12 mouse cellular contexts compared by ENCODE assay signal in the genomic region with DNA sequence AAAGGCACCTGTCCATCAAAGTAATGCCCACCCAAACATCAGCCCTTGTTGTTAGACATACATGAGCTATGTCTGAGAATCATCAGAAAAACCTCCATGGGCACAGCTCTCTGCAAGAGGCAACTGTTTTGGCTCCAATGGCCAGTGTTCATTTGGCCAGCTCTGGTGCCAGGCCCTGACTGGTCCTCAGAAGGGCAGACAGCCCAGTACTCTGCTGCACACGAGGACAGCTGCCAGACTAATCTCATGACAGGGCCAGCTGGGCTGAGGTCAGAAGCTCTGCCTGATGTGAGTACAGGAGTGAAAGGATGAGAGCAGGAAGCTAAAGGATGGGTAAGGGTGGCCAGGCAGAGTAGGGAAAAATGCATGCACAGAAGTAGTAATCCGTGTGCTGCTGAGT. TPM values are rescaled to one million over a fixed set of nuclear protein-coding genes. Genes with fewer than 3 reads are reported as not detected.
A peak's percentile ranks its signal among the peaks of the same experiment; 100 is the strongest.
DNase-seq lines count a peak whose midpoint lies in the region; ATAC-seq and TF ChIP-seq lines count a peak whose summit lies in the region.
"Had no signal": no experiment of that assay in that cellular context is flagged by ENCODE, and none has a peak within 500 bp of the region (broad histone marks: within the 10 kb centered on the region; RNA-seq: fewer than 3 reads in every experiment).

No protein-coding gene starts in this region.

- no peak for TF ChIP-seq POLR2A in kidney, adult 2 months (IDR thresholded peaks at IDR 0.05; ENCODE audit: low read depth, low read length)

- WGBS in kidney, adult 2 months = 63% methylated on average over 2 of the region's 2 CpGs
- 83% methylated on average over 2 of the region's 2 CpGs for WGBS in forebrain, embryonic 10.5 days

- no peak overlapping the region for H3K27ac ChIP-seq in kidney, adult 2 months (ENCODE audit: insufficient read depth, low read depth, low read length)
- no peak overlapping the region for H3K27ac ChIP-seq in forebrain, embryonic 10.5 days
- H3K27ac ChIP-seq: heart, embryonic 13.5 days; midbrain, embryonic 15.5 days had no signal

- 0 out of 2 replicates have a peak, but pooled peaks have one; percentile 0 for ATAC-seq in erythroid progenitor cell, adult 5-6 weeks (replicated peaks; ENCODE audit: low FRiP score, poor library complexity, severe bottlenecking)
- ATAC-seq: midbrain, embryonic 15.5 days had no signal

- no peaks in the 10 kb centered on the region for H3K4me1 ChIP-seq in kidney, adult 2 months (ENCODE audit: control insufficient read depth, insufficient read depth, low read length)
- peaks cover 10% of the 10 kb centered on the region for H3K4me1 ChIP-seq in forebrain, embryonic 10.5 days
- H3K4me1 ChIP-seq: midbrain, embryonic 15.5 days had no signal

- H3K27me3 ChIP-seq in kidney, adult 2 months (replicated peaks; ENCODE audit: control insufficient read depth, insufficient read depth, low read length) = no peaks in the 10 kb centered on the region
- no peaks in the 10 kb centered on the region for H3K27me3 ChIP-seq in forebrain, embryonic 10.5 days (ENCODE audit: poor library complexity, severe bottlenecking)
- H3K27me3 ChIP-seq: heart, embryonic 13.5 days; midbrain, embryonic 15.5 days had no signal

- H3K36me3 ChIP-seq in kidney, adult 2 months (ENCODE audit: control insufficient read depth, insufficient read depth, low read length) = no peaks in the 10 kb centered on the region
- peaks cover 50% of the 10 kb centered on the region for H3K36me3 ChIP-seq in forebrain, embryonic 10.5 days (replicated peaks)

- no peaks in the 10 kb centered on the region for H3K9me3 ChIP-seq in forebrain, embryonic 10.5 days
- H3K9me3 ChIP-seq: heart, embryonic 13.5 days; midbrain, embryonic 15.5 days had no signal

- no peak overlapping the region for H3K4me3 ChIP-seq in kidney, adult 2 months (ENCODE audit: insufficient read depth, low read depth, low read length)
- H3K4me3 ChIP-seq in forebrain, embryonic 10.5 days = no peak overlapping the region
- H3K4me3 ChIP-seq: heart, embryonic 13.5 days; midbrain, embryonic 15.5 days had no signal

- peak; percentile 21 for DNase-seq in kidney, adult 2 months
- no peak for DNase-seq in kidney, postnatal 25 days
- DNase-seq in adipocyte (ENCODE audit: low spot score) = peak; percentile 98
- DNase-seq in layer of hippocampus, adult 9-11 months = peak; percentile 89
- DNase-seq in thymus, postnatal 4 days = no peak
- DNase-seq in forebrain, embryonic 10.5 days (ENCODE audit: extremely low spot score, low spot score) = no peak
- DNase-seq: kidney, adult 18-20 months; thymus, postnatal 25 days had no signal

- no peak for TF ChIP-seq CTCF in kidney, adult 2 months (conservative IDR thresholded peaks at IDR 0.05; ENCODE audit: insufficient read depth, insufficient read length, low read depth, low read length)

RNA-seq across cellular contexts. Expression of a gene that starts 5.8 kb away (rescaled TPM):
- polyA plus RNA-seq in kidney, adult 2 months (2012; rRNA removed) = 31.3 and 34.8 TPM in 2 replicates
- total RNA-seq in erythroid progenitor cell, adult 5-6 weeks (2015; ENCODE audit: low replicate concordance) = 2.2 and 2.5 TPM in 2 replicates
- total RNA-seq in erythroid progenitor cell, adult 5-6 weeks (2017; ENCODE audit: low replicate concordance) = 0.98 and 3.2 TPM in 2 replicates
- polyA plus RNA-seq in forebrain, embryonic 10.5 days (2016; fragmentation: Nextera tagmentation; extraction: Ambion mirVana) = 29.4 and 30.9 TPM in 2 replicates

RNA-seq across cellular contexts. Expression of a gene that starts 19.4 kb away (rescaled TPM):
- polyA plus RNA-seq in kidney, adult 2 months (2012; rRNA removed) = 236 and 270 TPM in 2 replicates
- total RNA-seq in erythroid progenitor cell, adult 5-6 weeks (2015; ENCODE audit: low replicate concordance) = 1,618 and 1,746 TPM in 2 replicates
- 1,554 and 1,638 TPM in 2 replicates for total RNA-seq in erythroid progenitor cell, adult 5-6 weeks (2017; ENCODE audit: low replicate concordance)
- polyA plus RNA-seq in forebrain, embryonic 10.5 days (2016; fragmentation: Nextera tagmentation; extraction: Ambion mirVana) = 68.4 and 75.6 TPM in 2 replicates

RNA-seq across cellular contexts. Expression of a gene that starts 19.4 kb away (rescaled TPM):
- 16.0 and 21.0 TPM in 2 replicates for polyA plus RNA-seq in kidney, adult 2 months (2012; rRNA removed)
- total RNA-seq in erythroid progenitor cell, adult 5-6 weeks (2015; ENCODE audit: low replicate concordance) = 13.7 and 13.8 TPM in 2 replicates
- total RNA-seq in erythroid progenitor cell, adult 5-6 weeks (2017; ENCODE audit: low replicate concordance) = 13.7 and 18.9 TPM in 2 replicates
- polyA plus RNA-seq in forebrain, embryonic 10.5 days (2016; fragmentation: Nextera tagmentation; extraction: Ambion mirVana) = 0.89 TPM in 1 of 2 replicates, not detected in the other
- polyA plus RNA-seq: heart, embryonic 13.5 days; small intestine, adult 2 months had no signal

RNA-seq across cellular contexts. Expression of a gene that starts 27.0 kb away (rescaled TPM):
- polyA plus RNA-seq in kidney, adult 2 months (2012; rRNA removed) = 7.2 and 8.3 TPM in 2 replicates
- total RNA-seq in erythroid progenitor cell, adult 5-6 weeks (2015; ENCODE audit: low replicate concordance) = not detected in 2 replicates
- not detected in 2 replicates for total RNA-seq in erythroid progenitor cell, adult 5-6 weeks (2017; ENCODE audit: low replicate concordance)
- polyA plus RNA-seq in forebrain, embryonic 10.5 days (2016; fragmentation: Nextera tagmentation; extraction: Ambion mirVana) = 0.09 and 0.14 TPM in 2 replicates
- polyA plus RNA-seq: small intestine, adult 2 months had no signal

RNA-seq across cellular contexts. Expression of a gene that starts 44.7 kb away (rescaled TPM):
- 0.31 and 0.42 TPM in 2 replicates for polyA plus RNA-seq in kidney, adult 2 months (2012; rRNA removed)
- not detected in 2 replicates for total RNA-seq in erythroid progenitor cell, adult 5-6 weeks (2015; ENCODE audit: low replicate concordance)
- total RNA-seq in erythroid progenitor cell, adult 5-6 weeks (2017; ENCODE audit: low replicate concordance) = 0.26 and 1.7 TPM in 2 replicates
- 4.0 and 4.2 TPM in 2 replicates for polyA plus RNA-seq in forebrain, embryonic 10.5 days (2016; fragmentation: Nextera tagmentation; extraction: Ambion mirVana)

Comparison
In these comparisons a context has a peak if more than half of its experiments do, and no peak if none do; other contexts are left out.
1. DNase-seq: peak in kidney, adult 2 months (single experiment), adipocyte (single experiment) and layer of hippocampus, adult 9-11 months (single experiment); none in kidney, postnatal 25 days (0 of 2), thymus, postnatal 4 days (single experiment) and forebrain, embryonic 10.5 days (single experiment).